Mouse (Mus musculus): ENCODE data around the gene Bag6.

The Bag6 gene

GRCm38 (mm10) chr17:35134801-35135590 is at the start of gene Bag6:
Gene Bag6 (plus strand): TSS chr17:35135178.
- DNase-seq: peak; percentile 96 to 98

- DNase-seq: no peak
These were observed 49.6 kb upstream of the Bag6 start, which contains the start of gene Ly6g6f for GRCm38 (mm10) chr17:35085208-35085865. Gene Ly6g6f (minus strand): TSS chr17:35085610.

DNA sequence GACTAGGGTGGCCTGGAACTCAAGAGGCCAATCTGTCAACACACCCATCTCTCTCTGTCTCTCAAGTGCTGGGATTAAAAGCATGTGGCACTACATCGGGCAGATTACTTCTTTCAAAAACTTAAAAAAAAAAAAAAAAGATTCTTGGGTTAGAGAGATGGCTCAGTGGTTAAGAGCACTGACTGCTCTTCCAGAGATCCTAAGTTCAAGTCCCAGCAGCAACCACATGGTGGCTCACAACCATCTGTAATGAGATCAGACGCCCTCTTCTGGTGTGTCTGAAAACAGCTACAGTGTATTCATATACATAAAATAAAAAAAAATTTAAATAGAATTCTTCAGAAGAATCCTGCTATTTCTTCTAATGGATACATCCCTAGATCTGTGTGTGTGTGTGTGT is 46.8 kb upstream of the Bag6 start:
- peak; percentile 41 to 45 for DNase-seq

- DNase-seq: peak; percentile 95
These were observed 45.9 kb upstream of the Bag6 start, which contains the start of gene Abhd16a for GRCm38 (mm10) chr17:35088825-35089644. Gene Abhd16a (plus strand): TSS chr17:35089263.

GRCm38 (mm10) chr17:35090166-35090932 is 44.6 kb upstream of the Bag6 start:
- no peak for DNase-seq

- no peak for DNase-seq
These were observed 42.4 kb upstream of the Bag6 start for GRCm38 (mm10) chr17:35092403-35093198.

DNA sequence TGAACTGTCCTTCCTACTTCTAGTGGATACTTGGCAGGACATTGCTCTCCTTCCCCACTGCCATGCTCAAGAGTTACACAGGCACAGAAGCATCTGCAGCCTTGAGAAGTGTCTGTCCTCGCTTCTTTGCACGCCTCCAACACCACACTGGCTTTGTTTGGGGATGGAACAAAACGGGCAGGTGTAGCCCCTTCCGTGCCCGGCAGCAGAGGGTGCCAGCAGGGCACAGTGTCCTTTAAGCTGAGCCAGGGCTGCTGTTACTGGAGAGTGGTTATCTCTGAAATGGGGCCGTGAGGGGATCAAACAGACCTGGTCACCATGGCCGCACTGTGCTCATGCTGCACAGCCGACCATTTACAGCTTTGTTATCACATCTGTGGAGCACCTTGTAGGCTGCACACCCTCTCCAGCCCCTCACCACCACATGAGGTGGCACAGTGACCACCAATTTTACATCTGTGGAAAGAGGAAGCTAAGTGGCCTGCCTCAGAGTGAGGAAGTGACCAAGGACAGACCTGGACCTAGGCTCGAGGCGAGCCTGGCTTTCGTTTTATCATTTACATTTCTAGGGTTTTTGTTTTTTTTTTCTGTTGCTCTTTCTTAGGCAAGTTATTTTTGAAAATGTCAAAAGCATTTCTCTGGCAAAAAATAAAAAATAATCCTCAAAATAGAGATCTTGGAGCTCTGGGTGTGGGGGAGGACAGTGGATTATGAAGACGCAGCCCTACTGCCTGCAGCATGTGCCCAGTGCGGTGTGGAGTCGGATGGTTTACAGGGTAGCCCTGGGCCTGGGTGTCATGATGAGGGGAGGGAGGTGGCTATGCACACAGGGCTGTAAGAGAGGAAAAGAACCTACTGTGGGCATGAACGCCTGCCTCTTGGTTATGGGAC is 40.3 kb upstream of the Bag6 start:
- no peak for DNase-seq

DNA sequence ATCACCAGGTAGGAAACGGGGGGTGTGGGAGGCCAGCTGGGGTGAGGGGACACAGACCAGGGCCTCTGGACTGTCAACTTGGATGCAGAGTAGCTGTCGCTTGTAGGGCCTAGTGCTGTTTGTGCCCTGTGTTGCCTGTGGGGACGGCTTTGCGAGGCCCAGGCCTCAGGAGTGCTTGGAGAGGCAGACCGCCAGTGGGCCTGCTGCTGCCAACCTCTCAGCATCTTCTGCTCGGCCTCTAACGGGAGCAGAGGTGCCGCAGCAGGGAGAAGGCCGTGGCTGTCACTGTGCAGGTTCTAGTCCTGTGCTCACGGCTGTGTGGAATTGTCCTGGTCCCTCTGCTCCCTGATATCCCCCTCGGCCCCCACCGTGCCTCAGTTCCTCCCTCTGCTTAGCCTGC is 38.4 kb upstream of the Bag6 start:
- DNase-seq: no peak

- DNase-seq: peak; percentile 27 to 28
These were observed 37.8 kb upstream of the Bag6 start for GRCm38 (mm10) chr17:35097164-35097655.

- DNase-seq: no peak
These were observed 34.7 kb upstream of the Bag6 start for GRCm38 (mm10) chr17:35100196-35100765.

DNA sequence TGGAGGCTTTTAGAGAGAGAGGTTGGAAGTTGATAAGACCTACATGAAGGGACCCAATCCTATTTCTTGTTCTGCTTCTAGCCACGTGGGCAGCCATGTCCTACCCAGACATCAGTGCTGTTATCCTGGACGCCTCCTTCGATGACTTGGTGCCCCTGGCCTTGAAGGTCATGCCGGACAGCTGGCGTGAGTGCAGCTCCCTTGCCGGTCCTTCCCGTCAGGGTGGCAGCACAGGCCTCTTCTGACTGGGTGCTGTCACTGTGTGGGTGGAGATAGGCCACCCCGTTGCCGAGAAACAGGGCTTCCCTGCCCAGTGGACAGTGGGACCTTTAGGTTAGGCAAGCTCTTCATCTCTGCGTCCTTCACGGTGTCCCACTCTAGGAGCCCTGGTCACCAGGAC is 33.8 kb upstream of the Bag6 start:
- no peak for DNase-seq

GRCm38 (mm10) chr17:35102299-35102698 is 32.7 kb upstream of the Bag6 start:
- no peak for DNase-seq

GRCm38 (mm10) chr17:35103221-35103690 is 31.7 kb upstream of the Bag6 start:
- DNase-seq: no peak

- no peak for DNase-seq
These were observed 30.9 kb upstream of the Bag6 start for GRCm38 (mm10) chr17:35104079-35104478.

DNA sequence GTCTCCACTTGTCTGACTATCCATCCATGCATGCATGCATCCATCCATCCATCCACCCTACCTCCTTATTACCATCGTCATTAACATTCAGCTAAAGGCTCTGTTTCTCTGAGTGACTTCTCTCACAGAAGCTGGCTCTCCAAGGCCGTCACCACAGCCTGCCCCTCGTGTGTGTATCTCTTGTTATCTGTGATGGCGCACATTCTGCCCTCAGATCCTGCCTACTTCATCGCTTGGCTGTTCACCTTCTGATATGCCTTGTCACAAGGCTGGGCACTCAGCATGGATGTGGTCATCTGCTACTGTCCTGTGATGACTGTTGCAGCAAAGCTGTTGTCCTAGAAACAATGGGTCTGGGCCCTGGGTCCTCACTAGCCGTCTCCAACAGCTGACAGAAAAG is 30.2 kb upstream of the Bag6 start:
- DNase-seq: no peak

GRCm38 (mm10) chr17:35105740-35106389 is 29.1 kb upstream of the Bag6 start:
- peak in 1 of 2 experiments; percentile 24 for DNase-seq

DNA sequence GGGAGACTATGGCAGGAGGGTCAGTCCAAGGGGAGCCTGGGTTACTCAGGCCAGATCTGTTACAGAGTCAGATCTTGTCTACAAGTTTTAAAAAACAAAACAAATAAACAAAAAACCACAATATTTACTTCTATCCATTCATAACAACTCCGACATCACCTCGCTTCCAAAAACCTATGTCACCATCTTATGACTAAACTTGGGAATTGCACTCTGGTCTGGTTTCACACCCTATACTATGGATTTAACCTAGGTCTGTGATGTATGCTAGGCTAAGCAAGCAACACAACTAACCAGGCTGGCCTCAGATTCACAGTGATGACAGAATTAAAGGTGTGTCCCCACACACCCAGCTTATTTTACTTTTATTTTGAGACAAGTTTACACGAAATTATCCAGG is 28.5 kb upstream of the Bag6 start:
- DNase-seq: no peak

GRCm38 (mm10) chr17:35108097-35108496 is 26.9 kb upstream of the Bag6 start, which contains the start of gene Ly6g5c:
Gene Ly6g5c (plus strand): TSS chr17:35108279.
- DNase-seq: no peak

- no peak for DNase-seq
These were observed 23.2 kb upstream of the Bag6 start for GRCm38 (mm10) chr17:35111774-35112173.

Measured in B cell, adult 2 months (primary cell).